Comparison of ENCODE assay signal across 8 mouse cellular contexts in the genomic region with DNA sequence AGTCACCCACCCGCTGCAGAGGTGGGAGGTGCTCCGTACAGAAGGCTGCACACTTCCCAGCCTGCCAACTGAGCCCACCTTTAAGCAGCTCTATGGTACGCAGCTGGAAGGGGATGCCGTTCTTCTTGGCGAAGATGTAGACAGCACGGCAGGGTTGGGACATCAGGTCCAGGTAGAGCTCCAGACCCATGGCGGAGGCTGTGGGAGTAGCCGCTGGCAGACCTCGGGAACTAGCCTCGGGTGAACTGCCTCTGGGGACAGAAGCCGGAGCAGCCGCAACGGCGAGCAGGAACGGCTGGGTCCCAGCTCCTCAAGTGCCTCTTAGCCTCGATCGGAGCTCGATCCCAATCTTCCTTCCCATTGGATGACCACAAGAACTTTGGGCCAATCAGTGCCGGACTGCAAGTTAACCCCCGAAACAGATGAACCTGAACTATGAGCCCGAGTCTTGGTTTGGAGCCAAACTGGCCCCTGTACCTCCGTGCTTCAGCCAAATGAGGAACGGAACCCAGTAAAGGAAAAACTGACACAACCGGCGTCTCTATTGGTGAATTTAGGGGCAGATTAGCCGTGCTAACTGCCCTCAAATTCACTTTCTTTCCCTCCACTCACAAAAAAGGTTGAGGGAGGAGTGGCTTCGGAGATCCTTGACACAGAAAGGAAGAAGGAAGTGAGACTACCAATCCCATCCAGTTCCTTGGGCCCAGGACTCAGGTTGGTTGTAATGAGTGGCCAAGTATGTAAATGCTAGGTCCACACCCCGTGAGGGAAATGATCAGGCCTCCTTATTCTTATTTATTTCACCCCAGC. TPM values are rescaled to one million over a fixed set of nuclear protein-coding genes. Genes with fewer than 3 reads are reported as not detected.
DNase-seq lines count a peak whose midpoint lies in the region; ATAC-seq and TF ChIP-seq lines count a peak whose summit lies in the region.

A gene (minus strand): TSS at position 186 of the 810 bp plus-strand sequence.
A gene (minus strand): TSS at position 646 of the 810 bp plus-strand sequence.

- H3K9ac ChIP-seq in hindbrain, embryonic 15.5 days = peak within 1 kb of the TSS; percentile 36
- peak within 1 kb of the TSS; percentile 72 for H3K9ac ChIP-seq in liver, adult 2 months (ENCODE audit: low read depth, low read length)
- H3K9ac ChIP-seq in midbrain, embryonic 16.5 days (ENCODE audit: low read depth, low read length) = no peak within 1 kb of the TSS

- no peak for TF ChIP-seq CTCF in brain, embryonic 14.5 days (IDR thresholded peaks at IDR 0.05; ENCODE audit: borderline replicate concordance, extremely low read depth, insufficient read depth, insufficient read length)
- TF ChIP-seq CTCF in liver, adult 2 months (IDR thresholded peaks at IDR 0.05; ENCODE audit: low read depth, low read length) = no peak

- H3K4me2 ChIP-seq in hindbrain, embryonic 15.5 days = peak within 1 kb of the TSS; percentile 91
- peak within 1 kb of the TSS; percentile 56 for H3K4me2 ChIP-seq in midbrain, embryonic 16.5 days (ENCODE audit: low read length)

- WGBS in hindbrain, embryonic 15.5 days = 2% methylated on average over 28 of the region's 28 CpGs
- WGBS in liver, adult 2 months = 2% methylated on average over 28 of the region's 28 CpGs
- WGBS in midbrain, embryonic 16.5 days = 2% methylated on average over 28 of the region's 28 CpGs

- peaks cover 74% of the 10 kb centered on the region for H3K27me3 ChIP-seq in erythroblast, embryonic 14.5 days (ENCODE audit: control insufficient read depth)
- H3K27me3 ChIP-seq in hindbrain, embryonic 15.5 days = peaks cover 50% of the 10 kb centered on the region
- H3K27me3 ChIP-seq in liver, adult 2 months (ENCODE audit: control insufficient read depth, insufficient read depth, low read length) = no peaks in the 10 kb centered on the region
- H3K27me3 ChIP-seq in midbrain, embryonic 16.5 days (ENCODE audit: control insufficient read depth, insufficient read depth, low read depth, low read length) = peaks cover 36% of the 10 kb centered on the region

- peaks cover 2% of the 10 kb centered on the region for H3K4me1 ChIP-seq in erythroblast, embryonic 14.5 days (ENCODE audit: control insufficient read depth)
- H3K4me1 ChIP-seq in hindbrain, embryonic 15.5 days (replicated peaks) = peaks cover 12% of the 10 kb centered on the region
- H3K4me1 ChIP-seq in liver, adult 2 months (ENCODE audit: control insufficient read depth, insufficient read depth, low read length) = peaks cover 40% of the 10 kb centered on the region
- peaks cover 5% of the 10 kb centered on the region; the same call in 1 of the 2 replicates for H3K4me1 ChIP-seq in midbrain, embryonic 16.5 days (ENCODE audit: control insufficient read depth, insufficient read depth, low read length)

- peak; percentile 68 for DNase-seq in brain, embryonic 14.5 days (ENCODE audit: low read depth)
- peak; percentile 61 for DNase-seq in gastrocnemius, postnatal 10 days
- DNase-seq in liver, adult 2 months (ENCODE audit: extremely low read depth, low read depth, low spot score) = peak; percentile 98
- peak; percentile 34 for DNase-seq in thymus, postnatal 25 days

- no peak within 1 kb of the TSS for H3K27ac ChIP-seq in hindbrain, embryonic 15.5 days (replicated peaks)
- peak within 1 kb of the TSS; percentile 40 for H3K27ac ChIP-seq in liver, adult 2 months (replicated peaks; ENCODE audit: insufficient read depth, low read depth, low read length)
- no peak within 1 kb of the TSS for H3K27ac ChIP-seq in midbrain, embryonic 16.5 days (ENCODE audit: low read length)

- ATAC-seq in erythroblast, adult 5-6 weeks (replicated peaks; ENCODE audit: low FRiP score, poor library complexity, severe bottlenecking) = no peak
- ATAC-seq in hindbrain, embryonic 15.5 days (ENCODE audit: low FRiP score, low read depth) = peak; percentile 42; the same call in 1 of the 2 replicates
- ATAC-seq in midbrain, embryonic 16.5 days = no peak

- peak within 1 kb of the TSS; percentile 38 for H3K4me3 ChIP-seq in erythroblast, embryonic 14.5 days (replicated peaks)
- H3K4me3 ChIP-seq in hindbrain, embryonic 15.5 days = peak within 1 kb of the TSS; percentile 40
- H3K4me3 ChIP-seq in liver, adult 2 months (ENCODE audit: insufficient read depth, low read depth, low read length) = peak within 1 kb of the TSS; percentile 77
- H3K4me3 ChIP-seq in midbrain, embryonic 16.5 days (ENCODE audit: low read depth, low read length) = peak within 1 kb of the TSS; percentile 26

- TF ChIP-seq POLR2A in brain, embryonic 14.5 days (IDR thresholded peaks at IDR 0.05; ENCODE audit: borderline replicate concordance, extremely low read depth, insufficient read depth, insufficient read length, poor library complexity, severe bottlenecking) = no peak
- peak; percentile 73 for TF ChIP-seq POLR2A in liver, adult 2 months (IDR thresholded peaks at IDR 0.05; ENCODE audit: extremely low read depth, insufficient read depth, low read length)

- H3K36me3 ChIP-seq in erythroblast, embryonic 14.5 days (ENCODE audit: control insufficient read depth) = no peaks in the 10 kb centered on the region
- no peaks in the 10 kb centered on the region for H3K36me3 ChIP-seq in hindbrain, embryonic 15.5 days
- H3K36me3 ChIP-seq in liver, adult 2 months (ENCODE audit: control insufficient read depth, insufficient read depth, low read length) = peaks cover 2% of the 10 kb centered on the region; the same call in 1 of the 2 replicates
- H3K36me3 ChIP-seq in midbrain, embryonic 16.5 days (ENCODE audit: control insufficient read depth, insufficient read depth, low read length) = no peaks in the 10 kb centered on the region

- no peaks in the 10 kb centered on the region for H3K79me2 ChIP-seq in liver, adult 2 months (ENCODE audit: control insufficient read depth, insufficient read depth, low read length)

- H3K9me3 ChIP-seq in erythroblast, embryonic 14.5 days (ENCODE audit: control insufficient read depth, low read length) = no peaks in the 10 kb centered on the region
- H3K9me3 ChIP-seq in hindbrain, embryonic 15.5 days = no peaks in the 10 kb centered on the region
- 0 out of 2 replicates have a peak, but pooled peaks cover 2% of the 10 kb centered on the region for H3K9me3 ChIP-seq in midbrain, embryonic 16.5 days (replicated peaks; ENCODE audit: control insufficient read depth, low read length, poor library complexity, severe bottlenecking)

RNA-seq across cellular contexts. Expression of the first gene that starts in this region (rescaled TPM):
- polyA plus RNA-seq in erythroblast, embryonic 14.5 days (2012) = not detected in 2 replicates
- not detected in 2 replicates for total RNA-seq in erythroblast, adult 5-6 weeks (2015; ENCODE audit: low replicate concordance)
- total RNA-seq in erythroblast, adult 5-6 weeks (2017; ENCODE audit: low replicate concordance) = not detected in 2 replicates
- polyA plus RNA-seq in brain, embryonic 14.5 days (2012; rRNA removed) = not detected in 2 replicates
- not detected for total RNA-seq in gastrocnemius, postnatal 10 days (2021)
- polyA plus RNA-seq in hindbrain, embryonic 15.5 days (2015; fragmentation: Nextera tagmentation; extraction: Ambion mirVana) = not detected in 2 replicates
- not detected in 2 replicates for total RNA-seq in liver, adult 2 months (2014; rRNA removed)
- 0.37 and 0.80 TPM in 2 replicates for polyA plus RNA-seq in liver, adult 2 months (2012; rRNA removed)
- not detected in 2 replicates for polyA plus RNA-seq in midbrain, embryonic 16.5 days (2015; fragmentation: Nextera tagmentation; extraction: Ambion mirVana)

RNA-seq across cellular contexts. Expression of the second gene that starts in this region (rescaled TPM):
- polyA plus RNA-seq in erythroblast, embryonic 14.5 days (2012) = 0.12 TPM in 1 of 2 replicates, not detected in the other
- 0.42 TPM in 1 of 2 replicates, not detected in the other for total RNA-seq in erythroblast, adult 5-6 weeks (2015; ENCODE audit: low replicate concordance)
- total RNA-seq in erythroblast, adult 5-6 weeks (2017; ENCODE audit: low replicate concordance) = 0.51 TPM in 1 of 2 replicates, not detected in the other
- 1.1 TPM in 2 replicates for polyA plus RNA-seq in brain, embryonic 14.5 days (2012; rRNA removed)
- 1 to 10 TPM; 6.0 to 6.3 TPM for total RNA-seq in gastrocnemius, postnatal 10 days (2021)
- polyA plus RNA-seq in hindbrain, embryonic 15.5 days (2015; fragmentation: Nextera tagmentation; extraction: Ambion mirVana) = 1.2 and 1.5 TPM in 2 replicates
- total RNA-seq in liver, adult 2 months (2014; rRNA removed) = 126 and 181 TPM in 2 replicates
- polyA plus RNA-seq in liver, adult 2 months (2012; rRNA removed) = 198 and 213 TPM in 2 replicates
- 0.53 and 1.4 TPM in 2 replicates for polyA plus RNA-seq in midbrain, embryonic 16.5 days (2015; fragmentation: Nextera tagmentation; extraction: Ambion mirVana)

Comparison
In these comparisons a context has a peak if more than half of its experiments do, and no peak if none do; other contexts are left out.
1. RNA of the second gene that starts in this region (total RNA-seq): 126 to 181 TPM in liver, adult 2 months; 6.0 to 6.3 TPM in gastrocnemius, postnatal 10 days and 0.42 to 0.51 TPM in erythroblast, adult 5-6 weeks; every median in the first group is over 10 times any median in the second.
2. RNA of the second gene that starts in this region (polyA plus RNA-seq): 198 to 213 TPM in liver, adult 2 months; 0.53 to 1.4 TPM in midbrain, embryonic 16.5 days, 1.2 to 1.5 TPM in hindbrain, embryonic 15.5 days, 1.1 TPM in brain, embryonic 14.5 days and 0.12 TPM in erythroblast, embryonic 14.5 days; every median in the first group is over 10 times any median in the second.
3. H3K4me3 ChIP-seq: peak in every context shown above with its lines; median percentile 77 in liver, adult 2 months; 40 in hindbrain, embryonic 15.5 days; 38 in erythroblast, embryonic 14.5 days; 26 in midbrain, embryonic 16.5 days.
4. DNase-seq: peak in every context shown above with its lines; median percentile 98 in liver, adult 2 months; 68 in brain, embryonic 14.5 days; 61 in gastrocnemius, postnatal 10 days; 34 in thymus, postnatal 25 days.